ENCODE assay signal across 7 mouse cellular contexts in genomic region chr5:113643107-113643848, GRCm38 (mm10). TPM values are rescaled to one million over a fixed set of nuclear protein-coding genes. Genes with fewer than 3 reads are reported as not detected.
DNase-seq lines count a peak whose midpoint lies in the region; ATAC-seq and TF ChIP-seq lines count a peak whose summit lies in the region.

No protein-coding gene starts in this region.

- TF ChIP-seq CTCF in hindbrain, postnatal 0 days (IDR thresholded peaks at IDR 0.05; ENCODE audit: low read depth), result no peak; the same call in 1 of the 2 replicates

- no peaks in the 10 kb centered on the region for H3K27me3 ChIP-seq in hindbrain, postnatal 0 days (ENCODE audit: insufficient read depth, low read length)
- no peaks in the 10 kb centered on the region for H3K27me3 ChIP-seq in splenic B cell, adult 2 months (ENCODE audit: control insufficient read depth, insufficient read depth, low read length, poor library complexity, severe bottlenecking)

- DNase-seq in CD4-positive helper T cell, adult 2 months (ENCODE audit: low read depth, low spot score), result peak; percentile 24
- peak; percentile 31 for DNase-seq in embryo, embryonic 11.5 days (ENCODE audit: low read depth, low spot score)
- DNase-seq in hindbrain, postnatal 0 days (ENCODE audit: low spot score), result peak; percentile 88
- peak; percentile 60 for DNase-seq in mesoderm, embryonic 11.5 days (ENCODE audit: low read depth, low spot score)
- DNase-seq in splenic B cell, adult 2 months (ENCODE audit: low read depth, low spot score), result peak; percentile 26
- no peak for DNase-seq in adrenal gland, postnatal 14 days

- ATAC-seq in CD4-positive, CD25-positive, alpha-beta regulatory T cell, adult 4 months, result peak; percentile 66
- peak; percentile 95 for ATAC-seq in hindbrain, postnatal 0 days

- H3K4me3 ChIP-seq in hindbrain, postnatal 0 days (ENCODE audit: low read length), result no peak overlapping the region; the same call in 1 of the 2 replicates

- no peaks in the 10 kb centered on the region for H3K36me3 ChIP-seq in hindbrain, postnatal 0 days (ENCODE audit: insufficient read depth, low read length)
- no peaks in the 10 kb centered on the region for H3K36me3 ChIP-seq in splenic B cell, adult 2 months (ENCODE audit: control insufficient read depth, insufficient read depth, low read length, poor library complexity, severe bottlenecking)

- no peaks in the 10 kb centered on the region for H3K9me3 ChIP-seq in hindbrain, postnatal 0 days (ENCODE audit: low read length)

- 35% methylated on average over 18 of the region's 18 CpGs for WGBS in hindbrain, postnatal 0 days

- H3K27ac ChIP-seq in hindbrain, postnatal 0 days, result peak overlapping the region; percentile 52; the same call in 1 of the 2 replicates

- H3K4me2 ChIP-seq in hindbrain, postnatal 0 days (ENCODE audit: low read depth, low read length), result peak overlapping the region; percentile 48

- peaks cover 6% of the 10 kb centered on the region; the same call in 1 of the 2 replicates for H3K4me1 ChIP-seq in hindbrain, postnatal 0 days (ENCODE audit: insufficient read depth, low read length)

- no peak overlapping the region; the same call in 1 of the 2 replicates for H3K9ac ChIP-seq in hindbrain, postnatal 0 days (replicated peaks; ENCODE audit: low read length)

RNA-seq across cellular contexts. Expression of gene Cmklr1, which starts 6.9 kb away (rescaled TPM):
- polyA plus RNA-seq in CD4-positive, CD25-positive, alpha-beta regulatory T cell, adult 4 months (2017; shearing (Covaris generic)), result not detected
- 4.8 and 9.7 TPM in 2 replicates for total RNA-seq in hindbrain, postnatal 0 days (2014; rRNA removed)
- 0.91 and 1.6 TPM in 2 replicates for polyA plus RNA-seq in hindbrain, postnatal 0 days (2015; fragmentation: Nextera tagmentation; extraction: Ambion mirVana)
- 10.6 and 11.3 TPM in 2 replicates for total RNA-seq in adrenal gland, postnatal 14 days (2021)
